34 mouse cellular contexts compared by ENCODE assay signal in the genomic region with DNA sequence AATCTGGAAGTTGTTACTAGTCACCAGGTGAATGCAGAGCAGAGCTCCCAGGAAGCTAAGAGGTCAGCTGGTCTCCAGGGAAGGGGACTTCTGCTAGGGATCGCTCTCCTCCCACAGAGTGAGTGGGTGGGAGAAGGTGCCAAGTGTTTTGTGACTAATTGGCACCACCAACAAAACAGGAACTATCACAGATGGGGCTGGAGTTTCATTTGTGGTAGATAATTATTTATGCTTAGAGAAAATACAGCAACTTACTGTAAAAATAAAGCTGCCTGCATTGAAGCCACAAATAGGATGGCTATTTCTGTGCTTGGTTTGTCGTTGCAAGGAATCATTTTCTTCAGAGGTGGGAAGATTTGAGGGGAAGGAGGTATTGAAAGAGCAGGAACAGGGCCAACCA. TPM values are rescaled to one million over a fixed set of nuclear protein-coding genes. Genes with fewer than 3 reads are reported as not detected.
A peak's percentile ranks its signal among the peaks of the same experiment; 100 is the strongest.
DNase-seq lines count a peak whose midpoint lies in the region; ATAC-seq and TF ChIP-seq lines count a peak whose summit lies in the region.
"Had no signal": no experiment of that assay in that cellular context is flagged by ENCODE, and none has a peak within 500 bp of the region (broad histone marks: within the 10 kb centered on the region; RNA-seq: fewer than 3 reads in every experiment).

No protein-coding gene starts in this region.

- H3K4me1 ChIP-seq in heart, adult 2 months (ENCODE audit: control insufficient read depth, insufficient read depth, low read length): no peaks in the 10 kb centered on the region
- H3K4me1 ChIP-seq: forebrain, embryonic 13.5 days; heart, embryonic 10.5 days; heart, embryonic 15.5 days; limb, embryonic 13.5 days had no signal

- ATAC-seq in granulocyte monocyte progenitor cell, adult 5-6 weeks (replicated peaks; ENCODE audit: poor library complexity, severe bottlenecking): peak; percentile 52
- ATAC-seq in activated CD4-positive, CD25-positive, alpha-beta regulatory T cell, adult 4 months: no peak
- ATAC-seq: forebrain, embryonic 13.5 days; hindbrain, embryonic 16.5 days; liver, postnatal 0 days; midbrain, embryonic 16.5 days had no signal

- peak in 1 of 2 experiments; percentile 39 for DNase-seq in layer of hippocampus, adult 2 months (ENCODE audit: low spot score in 2 of 2)
- no peak for DNase-seq in layer of hippocampus, postnatal 10 days (ENCODE audit: low spot score in 2 of 2)
- peak; percentile 60 to 62 for DNase-seq in right cerebral cortex, adult 2 months (ENCODE audit: low spot score in 2 of 2)
- DNase-seq in right cerebral cortex, postnatal 14 days: no peak
- DNase-seq in heart, adult 2 months: no peak
- DNase-seq: adrenal gland, postnatal 10 days; B cell, adult 2 months; cerebellum, adult 11-12 months; cerebellum, postnatal 25 days; gastrocnemius, postnatal 10 days; kidney, adult 18-20 months; liver, postnatal 0 days; lung, postnatal 36 days; thymus, adult 18-20 months; thymus, postnatal 36 days had no signal

- H3K9ac ChIP-seq in heart, adult 2 months (ENCODE audit: low read depth, low read length): no peak overlapping the region
- H3K9ac ChIP-seq: forebrain, embryonic 13.5 days; heart, embryonic 15.5 days; limb, embryonic 13.5 days; liver, postnatal 0 days had no signal

- TF ChIP-seq CTCF in layer of hippocampus, adult 2 months (conservative IDR thresholded peaks at IDR 0.05): no peak
- no peak for TF ChIP-seq CTCF in heart, adult 2 months (IDR thresholded peaks at IDR 0.05)

- H3K4me3 ChIP-seq in layer of hippocampus, adult 2 months: no peak overlapping the region
- H3K4me3 ChIP-seq in heart, adult 2 months: no peak overlapping the region
- H3K4me3 ChIP-seq: forebrain, embryonic 13.5 days; heart, embryonic 10.5 days; heart, embryonic 15.5 days; limb, embryonic 13.5 days had no signal

- H3K79me2 ChIP-seq in heart, adult 2 months (replicated peaks; ENCODE audit: control insufficient read depth, insufficient read depth, low read length): no peaks in the 10 kb centered on the region

- H3K27me3 ChIP-seq in heart, adult 2 months (ENCODE audit: control insufficient read depth, insufficient read depth, low read length): no peaks in the 10 kb centered on the region
- H3K27me3 ChIP-seq: forebrain, embryonic 13.5 days; heart, embryonic 15.5 days; limb, embryonic 13.5 days had no signal

- no peak for TF ChIP-seq POLR2A in heart, adult 2 months (IDR thresholded peaks at IDR 0.05; ENCODE audit: insufficient read depth, low read depth, low read length)

- intact Hi-C loops in heart, adult 2 months (cut with DNase I): no loop called here

- 81% methylated on average over 2 of the region's 2 CpGs for WGBS in heart, adult 2 months

- H3K36me3 ChIP-seq in heart, adult 2 months (ENCODE audit: control insufficient read depth, insufficient read depth, low read length): no peaks in the 10 kb centered on the region
- H3K36me3 ChIP-seq: heart, embryonic 10.5 days; heart, embryonic 15.5 days; limb, embryonic 13.5 days had no signal

- 0 out of 2 replicates have a peak overlapping the region, but pooled peaks have one; percentile 21 for H3K27ac ChIP-seq in layer of hippocampus, adult 2 months
- no peak overlapping the region for H3K27ac ChIP-seq in heart, adult 2 months
- H3K27ac ChIP-seq: forebrain, embryonic 13.5 days; heart, embryonic 10.5 days; heart, embryonic 15.5 days; limb, embryonic 13.5 days had no signal

- TF ChIP-seq EP300 in heart, adult 2 months (IDR thresholded peaks at IDR 0.05; ENCODE audit: insufficient read depth, low read depth, low read length): no peak

RNA-seq across cellular contexts. Expression of a gene that starts 14.1 kb away (rescaled TPM):
- total RNA-seq in layer of hippocampus, adult 2 months (2021): 10 to 100 TPM; 56.2 to 56.3 TPM
- 10 to 100 TPM; 31.6 to 34.5 TPM for total RNA-seq in layer of hippocampus, postnatal 10 days (2021)
- not detected in 2 replicates for total RNA-seq in granulocyte monocyte progenitor cell, adult 5-6 weeks (2014; fragmentation: Nextera tagmentation)
- not detected in 2 replicates for total RNA-seq in granulocyte monocyte progenitor cell, adult 5-6 weeks (2017)
- total RNA-seq in heart, adult 2 months (2021): 1 to 10 TPM in 1 of 2 experiments, under 1 TPM in 1; 0.68 to 1.6 TPM
- polyA plus RNA-seq in heart, adult 2 months (2012; rRNA removed): 1.0 and 4.6 TPM in 2 replicates
- under 1 TPM in 1 of 2 experiments, not detected in 1; 0.26 TPM for polyA plus RNA-seq in activated CD4-positive, CD25-positive, alpha-beta regulatory T cell, adult 4 months (2017; shearing (Covaris generic))
- total RNA-seq: megakaryocyte, adult 5-6 weeks; neutrophil, adult 5-6 weeks had no signal
- polyA plus RNA-seq: forebrain, embryonic 13.5 days; midbrain, embryonic 11.5 days; midbrain, embryonic 16.5 days had no signal

RNA-seq across cellular contexts. Expression of a gene that starts 22.0 kb away (rescaled TPM):
- total RNA-seq in layer of hippocampus, adult 2 months (2021): under 1 TPM in 1 of 2 experiments, not detected in 1; 0.25 TPM
- total RNA-seq in layer of hippocampus, postnatal 10 days (2021): not detected
- not detected in 2 replicates for total RNA-seq in granulocyte monocyte progenitor cell, adult 5-6 weeks (2014; fragmentation: Nextera tagmentation)
- not detected in 2 replicates for total RNA-seq in granulocyte monocyte progenitor cell, adult 5-6 weeks (2017)
- total RNA-seq in heart, adult 2 months (2021): 1 to 10 TPM; 5.6 to 5.7 TPM
- polyA plus RNA-seq in heart, adult 2 months (2012; rRNA removed): 9.2 and 17.1 TPM in 2 replicates
- not detected for polyA plus RNA-seq in activated CD4-positive, CD25-positive, alpha-beta regulatory T cell, adult 4 months (2017; shearing (Covaris generic))
- total RNA-seq: layer of hippocampus, postnatal 14 days; megakaryocyte, adult 5-6 weeks; neutrophil, adult 5-6 weeks had no signal
- polyA plus RNA-seq: embryonic facial prominence, embryonic 11.5 days; forebrain, embryonic 13.5 days; heart, embryonic 10.5 days; hindbrain, embryonic 11.5 days; hindbrain, embryonic 16.5 days; intestine, embryonic 14.5 days; kidney, embryonic 16.5 days; liver, embryonic 11.5 days; liver, postnatal 0 days; lung, embryonic 16.5 days; midbrain, embryonic 11.5 days; midbrain, embryonic 16.5 days; neural tube, embryonic 11.5 days had no signal

RNA-seq across cellular contexts. Expression of a gene that starts 56.2 kb away (rescaled TPM):
- 1 to 10 TPM; 3.9 to 6.2 TPM for total RNA-seq in layer of hippocampus, adult 2 months (2021)
- 1 to 10 TPM; 1.3 to 2.8 TPM for total RNA-seq in layer of hippocampus, postnatal 10 days (2021)
- total RNA-seq in granulocyte monocyte progenitor cell, adult 5-6 weeks (2014; fragmentation: Nextera tagmentation): 1.7 and 3.5 TPM in 2 replicates
- 1.6 TPM in 1 of 2 replicates, not detected in the other for total RNA-seq in granulocyte monocyte progenitor cell, adult 5-6 weeks (2017)
- under 1 TPM; 0.42 to 0.93 TPM for total RNA-seq in heart, adult 2 months (2021)
- polyA plus RNA-seq in heart, adult 2 months (2012; rRNA removed): 1.6 and 1.9 TPM in 2 replicates
- 1 to 10 TPM in 1 of 2 experiments, under 1 TPM in 1; 0.62 to 1.2 TPM for polyA plus RNA-seq in activated CD4-positive, CD25-positive, alpha-beta regulatory T cell, adult 4 months (2017; shearing (Covaris generic))

Comparison
In these comparisons a context has a peak if more than half of its experiments do, and no peak if none do; other contexts are left out.
1. DNase-seq: peak in right cerebral cortex, adult 2 months (2 of 2); none in layer of hippocampus, postnatal 10 days (0 of 2), right cerebral cortex, postnatal 14 days (single experiment) and heart, adult 2 months (0 of 2).
2. RNA of a gene that starts 14.1 kb away (total RNA-seq): 56.2 to 56.3 TPM in layer of hippocampus, adult 2 months and 31.6 to 34.5 TPM in layer of hippocampus, postnatal 10 days; 0.68 to 1.6 TPM in heart, adult 2 months and not detected in granulocyte monocyte progenitor cell, adult 5-6 weeks; every median in the first group is over 10 times any median in the second.
3. RNA of a gene that starts 22.0 kb away (total RNA-seq): 5.6 to 5.7 TPM in heart, adult 2 months; 0.25 TPM in layer of hippocampus, adult 2 months, not detected in layer of hippocampus, postnatal 10 days and not detected in granulocyte monocyte progenitor cell, adult 5-6 weeks; every median in the first group is over 4 times any median in the second.